Mouse (Mus musculus): ENCODE results near the gene Rpe. TPM values are rescaled to one million over a fixed set of nuclear protein-coding genes. Genes with fewer than 3 reads are reported as not detected.
"Not testable (repeated sequence)": the region's sequence is repeated elsewhere in the genome, so short reads cannot be mapped to it uniquely, and the experiment has no call there.

Gene Rpe
- polyA plus RNA-seq (2012; rRNA removed): 22.7 and 24.7 TPM in 2 replicates

GRCm38 (mm10) chr1:66700693-66701575 is at the start of gene Rpe:
Gene Rpe, plus strand, starts transcription at chr1:66700831.
- DNase-seq (ENCODE audit: low read depth): peak; percentile 31

- DNase-seq (ENCODE audit: low read depth): no peak
Measured at GRCm38 (mm10) chr1:66655119-66655746, 45.4 kb upstream of the Rpe start.

GRCm38 (mm10) chr1:66655747-66656119 is 44.9 kb upstream of the Rpe start:
- no peak for DNase-seq (ENCODE audit: low read depth)

GRCm38 (mm10) chr1:66671475-66671874 is 29.2 kb upstream of the Rpe start:
- DNase-seq (ENCODE audit: low read depth): no peak

GRCm38 (mm10) chr1:66672812-66673211 is 27.8 kb upstream of the Rpe start:
- DNase-seq (ENCODE audit: low read depth): no peak

- DNase-seq (ENCODE audit: low read depth): no peak
Measured at GRCm38 (mm10) chr1:66677928-66678327, 22.7 kb upstream of the Rpe start.

- DNase-seq (ENCODE audit: low read depth): no peak
Measured at GRCm38 (mm10) chr1:66678662-66679061, 22.0 kb upstream of the Rpe start.

- no peak for DNase-seq (ENCODE audit: low read depth)
Measured at GRCm38 (mm10) chr1:66682974-66683373, 17.7 kb upstream of the Rpe start.

- DNase-seq (ENCODE audit: low read depth): no peak
Measured at GRCm38 (mm10) chr1:66691772-66692171, 8.9 kb upstream of the Rpe start.

GRCm38 (mm10) chr1:66692308-66692707 is 8.3 kb upstream of the Rpe start:
- DNase-seq (ENCODE audit: low read depth): no peak

GRCm38 (mm10) chr1:66692780-66693392 is 7.7 kb upstream of the Rpe start:
- DNase-seq (ENCODE audit: low read depth): no peak

- DNase-seq (ENCODE audit: low read depth): no peak
Measured at GRCm38 (mm10) chr1:66694266-66694665, 6.4 kb upstream of the Rpe start.

- DNase-seq (ENCODE audit: low read depth): no peak
Measured at GRCm38 (mm10) chr1:66695296-66695695, 5.3 kb upstream of the Rpe start.

GRCm38 (mm10) chr1:66699630-66700029 is 1.0 kb upstream of the Rpe start:
- DNase-seq (ENCODE audit: low read depth): not testable (repeated sequence)

GRCm38 (mm10) chr1:66700149-66700692 is 410 bp upstream of the Rpe start:
- DNase-seq (ENCODE audit: low read depth): peak; percentile 2

- DNase-seq (ENCODE audit: low read depth): no peak
Measured at GRCm38 (mm10) chr1:66701576-66701940, 927 bp downstream of the Rpe start.

GRCm38 (mm10) chr1:66702623-66703345 is 2.2 kb downstream of the Rpe start:
- no peak for DNase-seq (ENCODE audit: low read depth)

- DNase-seq (ENCODE audit: low read depth): no peak
Measured at GRCm38 (mm10) chr1:66704523-66704922, 3.9 kb downstream of the Rpe start.

GRCm38 (mm10) chr1:66712859-66713258 is 12.2 kb downstream of the Rpe start:
- DNase-seq (ENCODE audit: low read depth): no peak

- no peak for DNase-seq (ENCODE audit: low read depth)
Measured at GRCm38 (mm10) chr1:66730581-66730980, 29.9 kb downstream of the Rpe start.

GRCm38 (mm10) chr1:66768764-66769163 is 68.1 kb downstream of the Rpe start:
- DNase-seq (ENCODE audit: low read depth): no peak
